Mouse (Mus musculus) cerebellum, adult 2 months (tissue): ENCODE data around the gene Lrig1. TPM values are rescaled to one million over a fixed set of nuclear protein-coding genes. Genes with fewer than 3 reads are reported as not detected.

Experiments
- DNase-seq, 2 experiments: peaks; one replicate each; pipeline ENCODE4 v3.0.0; 2021
- H3K27ac ChIP-seq: fragments of 200-500 bp; 2 replicates; pipeline ENCODE4 v1.5.1; 2012; ENCODE audit warnings: low read length, control low read depth, inconsistent platforms; ENCODE audit not compliant: insufficient read depth
- H3K27me3 ChIP-seq: fragments of 200-500 bp; 2 replicates; pipeline ENCODE4 v1.6.1; 2012; ENCODE audit warnings: inconsistent platforms, mild to moderate bottlenecking, low read length, moderate library complexity; ENCODE audit not compliant: control insufficient read depth, insufficient read depth
- H3K4me1 ChIP-seq: fragments of 200-500 bp; 2 replicates; pipeline ENCODE4 v1.6.1; 2011; ENCODE audit warnings: low read length; ENCODE audit not compliant: control insufficient read depth, insufficient read depth
- H3K4me3 ChIP-seq: fragments of 200-500 bp; replicated peaks from 2 replicates; pipeline ENCODE3; 2011; ENCODE audit warnings: mild to moderate bottlenecking, low read depth, low read length, control low read depth; ENCODE audit not compliant: insufficient read depth
- CTCF ChIP-seq: fragments of 200-500 bp; IDR thresholded peaks from 2 replicates; pipeline ENCODE4 v1.5.1; 2011; ENCODE audit warnings: low read depth, mild to moderate bottlenecking, control low read depth, low read length, moderate library complexity, borderline replicate concordance; ENCODE audit not compliant: insufficient read depth
- POLR2A ChIP-seq: fragments of 200-500 bp; IDR thresholded peaks from 2 replicates; pipeline ENCODE4 v1.6.1; 2011; ENCODE audit warnings: low read length, control low read depth, borderline replicate concordance; ENCODE audit not compliant: insufficient read depth
- WGBS: fragments of 180-500 bp; shearing (Covaris S2); methylation state at CpG from one replicate; pipeline ENCODE4 v1.1.7; 2018; 5-methylcytosine and 5-hydroxymethylcytosine counted together
- polyA plus RNA-seq: library from polyadenylated mRNA; depleted of rRNA; stranded (reverse); fragments of >200 nt; gene quantifications from 2 replicates; pipeline ENCODE4 v1.2.3, GENCODE M21; 2012

Lrig1 gene
- polyA plus RNA-seq, 1 experiment: 86.2 TPM

- Histone ChIP-seq H3K27ac (no peak overlapping the region), H3K4me1 (peaks cover 18% of the 10 kb centered on the region), H3K4me3 (no peak overlapping the region), H3K27me3 (no peaks in the 10 kb centered on the region)
- 69% methylated on average over 5 of the region's 5 CpGs for WGBS
- no peak for DNase-seq
- TF ChIP-seq POLR2A (no peak), CTCF (no peak)
These were observed 62.9 kb downstream of the Lrig1 start for GRCm38 (mm10) chr6:94637024-94637434.

- TF ChIP-seq POLR2A (no peak), CTCF (no peak)
- 22% methylated on average over 1 of the region's 1 CpGs for WGBS
- Histone ChIP-seq H3K4me1 (peaks cover 17% of the 10 kb centered on the region), H3K27me3 (no peaks in the 10 kb centered on the region), H3K27ac (no peak overlapping the region), H3K4me3 (no peak overlapping the region)
- DNase-seq: no peak
These were observed 64.6 kb downstream of the Lrig1 start for GRCm38 (mm10) chr6:94635343-94635742.

DNA sequence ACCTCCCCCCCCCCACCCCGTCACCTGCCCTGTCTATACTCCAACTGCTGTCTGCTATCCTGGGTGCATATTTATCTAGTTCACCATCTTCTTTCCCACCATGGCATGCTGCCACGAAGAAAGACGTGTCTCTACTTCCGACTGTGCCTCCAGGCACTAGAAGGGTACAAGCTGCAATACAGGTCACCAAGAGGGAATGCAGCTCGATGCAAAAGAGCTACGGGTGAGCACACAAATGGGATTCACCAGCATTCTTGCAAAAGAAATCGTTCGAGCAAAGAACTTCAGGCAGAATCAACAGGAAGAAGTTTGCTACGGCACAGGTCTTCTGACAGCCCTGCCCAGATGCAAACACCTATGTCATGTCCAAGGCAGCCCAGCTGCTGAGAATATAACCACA is 65.2 kb downstream of the Lrig1 start:
- Histone ChIP-seq H3K27ac (no peak overlapping the region), H3K4me3 (no peak overlapping the region), H3K27me3 (no peaks in the 10 kb centered on the region), H3K4me1 (peaks cover 12% of the 10 kb centered on the region)
- no peak for DNase-seq
- 61% methylated on average over 9 of the region's 9 CpGs for WGBS
- TF ChIP-seq POLR2A (no peak), CTCF (no peak)

GRCm38 (mm10) chr6:94634274-94634673 is 65.7 kb downstream of the Lrig1 start:
- DNase-seq: no peak
- 83% methylated on average over 4 of the region's 4 CpGs for WGBS
- H3K27me3 ChIP-seq: no peaks in the 10 kb centered on the region
- TF ChIP-seq POLR2A (no peak), CTCF (no peak)
- no peak overlapping the region for H3K27ac ChIP-seq
- peaks cover 12% of the 10 kb centered on the region for H3K4me1 ChIP-seq
- no peak overlapping the region for H3K4me3 ChIP-seq

- peak overlapping the region; percentile 52; the same call in 1 of the 2 replicates for H3K27ac ChIP-seq
- no peak overlapping the region for H3K4me3 ChIP-seq
- 79% methylated on average over 6 of the region's 6 CpGs for WGBS
- H3K27me3 ChIP-seq: no peaks in the 10 kb centered on the region
- no peak for DNase-seq
- H3K4me1 ChIP-seq: peaks cover 25% of the 10 kb centered on the region
- TF ChIP-seq CTCF (no peak), POLR2A (no peak)
These were observed 68.2 kb downstream of the Lrig1 start for GRCm38 (mm10) chr6:94631779-94632082.

DNA sequence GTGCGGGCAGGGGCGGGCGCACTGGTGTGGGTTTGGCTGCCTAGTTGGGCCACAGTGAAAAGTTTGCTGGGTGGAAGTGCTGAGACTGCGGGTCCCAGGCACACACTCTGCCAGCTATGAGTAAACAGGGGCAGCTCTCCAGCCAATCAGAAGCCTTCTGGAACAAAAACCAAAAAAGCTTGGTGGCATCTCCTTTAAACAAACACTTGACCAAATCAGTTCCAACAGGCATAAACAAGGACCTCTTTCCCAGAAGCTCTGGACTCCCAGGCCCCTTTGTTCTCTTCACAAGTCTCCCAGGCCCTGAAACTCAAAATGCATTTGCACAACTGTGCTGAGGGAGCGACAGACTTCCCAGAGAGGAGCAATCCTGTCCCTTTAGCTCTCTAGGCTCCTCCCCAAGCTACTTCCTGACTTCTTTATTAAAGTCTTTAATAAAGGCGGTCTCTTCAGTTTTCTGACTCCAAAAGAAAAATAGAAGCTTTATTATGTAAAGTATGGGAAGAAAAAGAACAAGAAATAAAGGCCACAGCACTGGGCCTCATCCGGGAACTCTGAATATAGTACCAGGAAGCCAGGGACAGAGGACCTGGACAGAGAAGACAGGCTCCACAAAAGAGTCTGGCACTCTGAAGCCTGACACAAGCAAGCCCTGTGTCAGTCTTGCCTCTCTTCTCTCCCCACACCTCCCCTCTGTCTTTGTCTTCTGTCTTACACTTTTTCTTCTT is 68.7 kb downstream of the Lrig1 start:
- Histone ChIP-seq H3K27me3 (no peaks in the 10 kb centered on the region), H3K4me1 (peaks cover 29% of the 10 kb centered on the region), H3K27ac (no peak overlapping the region), H3K4me3 (no peak overlapping the region)
- TF ChIP-seq POLR2A: no peak
- TF ChIP-seq CTCF: no peak
- DNase-seq: peak; percentile 32 to 50
- WGBS: 64% methylated on average over 7 of the region's 7 CpGs

GRCm38 (mm10) chr6:94628787-94629186 is 71.2 kb downstream of the Lrig1 start:
- Histone ChIP-seq H3K4me3 (no peak overlapping the region), H3K27ac (no peak overlapping the region; the same call in 1 of the 2 replicates), H3K4me1 (peaks cover 28% of the 10 kb centered on the region), H3K27me3 (no peaks in the 10 kb centered on the region)
- TF ChIP-seq CTCF (no peak), POLR2A (no peak)
- DNase-seq: no peak
- 71% methylated on average over 6 of the region's 6 CpGs for WGBS

DNA sequence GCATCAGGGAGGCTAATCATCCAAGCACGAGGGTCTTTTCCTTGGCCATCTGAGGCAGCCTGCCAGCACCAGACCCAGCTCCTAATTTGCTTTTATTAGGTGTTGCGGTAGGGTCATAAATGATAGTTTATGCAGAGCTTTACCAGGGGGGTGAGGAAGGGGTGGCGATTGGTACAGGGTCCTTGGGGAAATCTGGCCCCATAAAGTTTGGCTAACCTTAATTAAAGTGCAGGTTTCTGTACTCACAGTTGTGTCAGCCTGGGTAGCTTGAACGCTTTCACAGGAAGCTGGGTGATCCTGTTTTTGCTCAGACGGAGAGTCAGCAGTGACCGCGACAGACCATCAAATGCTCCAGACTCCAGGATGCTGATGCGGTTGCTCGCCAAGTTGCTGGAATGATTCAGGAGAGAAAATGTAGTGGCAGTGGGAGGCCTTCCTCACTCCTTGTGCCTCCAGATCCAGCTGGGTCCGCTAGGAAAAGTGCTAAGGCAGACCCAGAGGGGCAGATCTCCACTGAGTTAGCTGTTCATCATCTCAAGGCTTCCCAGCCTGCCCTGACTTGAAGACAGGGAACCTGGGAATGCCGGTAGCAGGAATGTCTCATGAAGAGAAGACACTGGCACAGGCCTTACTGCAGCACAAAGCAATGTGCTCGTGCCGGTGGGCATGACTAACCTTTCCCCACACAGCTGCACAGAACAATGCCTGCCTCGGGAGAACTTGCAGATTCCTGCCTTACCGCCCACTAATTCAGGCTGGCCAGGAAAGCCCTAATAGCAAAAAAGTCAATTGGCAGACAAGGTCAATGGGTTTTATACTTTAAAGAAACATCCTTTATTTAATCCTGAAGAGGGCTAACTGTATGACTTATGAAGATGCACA is 72.0 kb downstream of the Lrig1 start:
- H3K27me3 ChIP-seq: no peaks in the 10 kb centered on the region
- H3K4me1 ChIP-seq: peaks cover 28% of the 10 kb centered on the region
- WGBS: 52% methylated on average over 15 of the region's 15 CpGs
- DNase-seq: peak; percentile 35 to 47
- no peak overlapping the region for H3K4me3 ChIP-seq
- H3K27ac ChIP-seq: 0 out of 2 replicates have a peak overlapping the region, but pooled peaks have one; percentile 4
- TF ChIP-seq POLR2A (no peak), CTCF (no peak)
